Mouse (Mus musculus): ENCODE data around the gene Gm14322. TPM values are rescaled to one million over a fixed set of nuclear protein-coding genes. Genes with fewer than 3 reads are reported as not detected.

Gm14322 gene
- total RNA-seq (2023): 1 to 10 TPM; 3.5 to 3.8 TPM

DNA sequence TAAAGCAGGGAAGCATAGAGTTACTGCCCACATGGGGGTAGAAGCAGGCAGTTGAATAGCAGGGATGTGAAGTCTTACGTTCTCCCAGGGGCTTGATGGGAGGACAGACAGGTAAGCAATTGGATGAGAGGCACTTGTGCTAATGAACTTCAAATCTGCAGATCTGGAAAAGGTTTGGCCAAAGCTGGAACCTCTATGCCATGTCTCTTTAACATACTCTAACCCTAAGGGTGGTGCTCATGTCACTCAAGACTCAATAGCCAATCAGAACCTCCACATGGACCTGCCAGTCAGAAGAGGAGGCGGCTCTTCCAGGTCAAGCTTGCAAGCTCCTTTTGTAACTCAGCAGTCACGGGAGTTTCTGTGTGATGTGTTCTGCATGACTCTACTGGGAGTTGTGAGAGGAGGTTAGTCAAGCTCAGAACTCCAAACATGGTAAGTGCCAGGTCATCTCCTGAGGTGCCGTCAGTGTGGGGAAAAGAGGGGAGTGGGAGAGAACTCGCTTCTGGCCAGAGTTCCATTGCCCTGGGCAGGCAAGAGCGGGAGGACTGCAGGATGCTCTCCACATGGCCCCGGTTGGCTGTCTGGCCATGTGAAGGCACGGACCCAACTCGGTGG lies at the start of gene Gm14322:
TSS of gene Gm14322 (plus strand) at position 348 of the 618 bp plus-strand sequence.

Other genes with a start within 250 kb of the Gm14322 start
- not detected for gene Gm14406, start 181.1 kb upstream of the Gm14322 start, total RNA-seq (2023)
- gene Gm14325, start 81.0 kb downstream of the Gm14322 start, total RNA-seq (2023): 10 to 100 TPM; 14.3 TPM
- 1 to 10 TPM in 1 of 2 experiments, under 1 TPM in 1; 0.99 to 1.4 TPM for gene Gm14327, start 137.8 kb downstream of the Gm14322 start, total RNA-seq (2023)
- gene Zfp972, start 166.3 kb downstream of the Gm14322 start, total RNA-seq (2023): not detected
- 10 to 100 TPM in 1 of 2 experiments, 1 to 10 TPM in 1; 9.8 to 10.3 TPM for gene Gm14326, start 198.0 kb downstream of the Gm14322 start, total RNA-seq (2023)

Data from T-cell, adult 66 days (primary cell).